Mouse (Mus musculus): ENCODE measurements around the gene Map6.

Gene Map6

DNA sequence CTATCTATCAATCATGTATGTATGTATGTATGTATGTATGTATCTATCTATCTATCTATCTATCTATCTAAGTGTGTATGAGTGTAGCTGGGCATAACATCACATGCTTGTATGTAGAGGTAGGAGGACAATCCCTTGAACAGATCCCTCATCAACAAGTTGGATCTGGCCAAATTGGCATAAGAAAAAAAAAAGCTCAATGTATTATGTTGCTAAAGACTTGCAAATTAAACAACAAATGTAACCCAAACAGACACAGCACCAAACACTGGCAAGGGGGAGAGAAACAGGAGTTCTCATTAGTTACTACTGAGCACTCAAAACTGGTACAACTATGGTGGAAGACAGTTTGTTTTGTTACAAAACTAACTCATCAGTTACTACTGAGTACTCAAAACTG is 2.6 kb upstream of the Map6 start:
- DNase-seq (ENCODE audit: low spot score) = no peak

DNA sequence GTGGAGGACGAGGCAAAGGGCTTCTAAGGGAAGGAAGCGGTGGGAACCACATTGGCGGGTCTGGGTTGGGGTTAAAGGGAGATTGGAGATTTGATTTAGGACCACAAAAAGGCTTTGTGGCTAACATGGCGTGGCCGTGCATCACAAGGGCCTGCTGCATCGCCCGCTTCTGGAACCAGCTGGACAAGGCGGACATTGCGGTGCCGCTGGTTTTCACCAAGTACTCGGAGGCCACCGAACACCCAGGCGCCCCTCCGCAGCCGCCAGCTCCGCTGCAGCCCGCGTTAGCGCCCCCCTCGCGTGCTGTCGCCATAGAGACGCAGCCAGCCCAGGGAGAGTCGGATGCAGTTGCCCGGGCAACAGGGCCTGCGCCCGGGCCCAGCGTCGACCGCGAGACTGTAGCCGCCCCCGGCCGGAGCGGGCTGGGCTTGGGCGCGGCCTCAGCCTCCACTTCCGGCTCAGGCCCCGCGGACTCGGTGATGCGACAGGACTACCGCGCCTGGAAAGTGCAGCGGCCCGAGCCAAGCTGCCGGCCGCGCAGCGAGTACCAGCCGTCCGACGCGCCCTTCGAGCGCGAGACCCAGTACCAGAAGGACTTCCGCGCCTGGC is 754 bp downstream of the Map6 start:
- no peak for DNase-seq (ENCODE audit: low spot score)

DNA sequence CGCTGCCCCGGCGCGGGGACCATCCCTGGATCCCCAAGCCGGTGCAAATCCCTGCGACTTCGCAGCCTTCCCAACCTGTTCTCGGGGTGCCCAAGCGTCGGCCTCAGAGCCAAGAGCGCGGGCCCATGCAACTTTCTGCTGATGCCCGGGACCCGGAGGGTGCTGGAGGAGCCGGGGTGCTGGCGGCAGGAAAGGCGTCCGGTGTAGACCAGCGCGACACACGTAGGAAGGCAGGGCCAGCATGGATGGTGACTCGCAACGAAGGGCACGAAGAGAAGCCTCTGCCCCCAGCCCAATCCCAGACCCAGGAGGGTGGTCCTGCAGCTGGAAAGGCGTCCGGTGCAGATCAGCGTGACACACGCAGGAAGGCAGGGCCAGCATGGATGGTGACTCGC is 1.3 kb downstream of the Map6 start:
- no peak for DNase-seq (ENCODE audit: low spot score)

DNA sequence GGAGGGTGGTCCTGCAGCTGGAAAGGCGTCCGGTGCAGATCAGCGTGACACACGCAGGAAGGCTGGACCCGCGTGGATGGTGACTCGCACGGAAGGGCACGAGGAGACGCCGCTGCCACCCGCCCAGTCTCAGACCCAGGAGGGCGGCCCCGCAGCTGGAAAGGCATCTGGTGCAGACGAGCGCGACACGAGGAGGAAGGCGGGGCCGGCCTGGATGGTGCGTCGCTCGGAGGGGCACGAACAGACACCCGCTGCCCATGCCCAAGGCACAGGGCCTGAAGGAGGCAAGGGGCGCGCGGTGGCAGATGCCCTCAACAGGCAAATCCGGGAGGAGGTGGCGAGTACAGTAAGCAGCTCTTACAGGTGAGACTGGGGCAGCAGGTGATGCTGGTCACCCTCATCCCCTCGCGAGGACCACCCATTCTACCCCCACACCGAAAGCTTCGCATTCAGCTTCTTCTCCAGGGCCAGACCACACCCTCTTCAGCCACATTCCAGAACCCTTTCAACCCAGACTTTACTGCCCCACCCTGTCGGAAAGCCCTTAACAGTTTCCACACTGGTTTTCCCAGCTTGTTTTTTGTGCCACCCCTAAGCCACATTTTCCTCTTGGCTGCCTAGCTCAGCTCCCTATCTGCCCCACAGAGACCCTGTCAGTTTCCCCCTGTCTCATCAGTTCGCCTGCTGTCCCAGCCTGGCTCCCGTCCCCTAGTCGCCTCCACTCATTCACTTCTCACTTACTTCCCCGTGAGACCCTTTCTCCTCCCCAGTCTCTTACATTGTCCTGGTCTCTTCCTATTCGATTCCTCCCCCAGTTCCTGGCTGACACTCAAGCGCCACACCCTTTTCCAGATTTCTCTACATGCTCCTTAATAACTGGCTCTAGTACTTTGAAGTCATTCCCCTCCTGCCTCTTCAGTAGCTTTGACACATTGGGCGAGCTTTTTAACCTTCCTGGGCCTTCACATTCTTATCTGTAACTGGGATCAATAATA is 2.0 kb downstream of the Map6 start:
- no peak for DNase-seq (ENCODE audit: low spot score)

DNA sequence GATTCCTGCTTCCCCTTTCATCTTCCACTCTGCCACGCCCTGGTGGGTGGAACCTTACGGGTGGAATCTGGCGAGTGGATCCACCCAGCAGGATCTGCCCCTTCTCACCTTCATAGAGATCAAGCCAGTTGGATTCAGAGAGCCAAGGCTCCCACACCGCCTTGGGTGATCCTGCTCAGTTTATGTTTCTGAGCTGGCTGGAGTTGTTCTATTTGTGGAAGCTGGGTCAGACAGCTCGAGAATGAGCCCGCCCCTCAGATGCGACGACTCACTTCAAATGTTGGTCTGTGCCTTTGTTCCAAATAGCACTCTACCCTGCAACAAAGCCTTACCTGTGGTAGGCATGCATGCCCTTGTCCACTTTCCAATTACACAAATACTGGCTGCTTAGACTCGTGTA is 4.4 kb downstream of the Map6 start:
- DNase-seq (ENCODE audit: low spot score) = no peak

DNA sequence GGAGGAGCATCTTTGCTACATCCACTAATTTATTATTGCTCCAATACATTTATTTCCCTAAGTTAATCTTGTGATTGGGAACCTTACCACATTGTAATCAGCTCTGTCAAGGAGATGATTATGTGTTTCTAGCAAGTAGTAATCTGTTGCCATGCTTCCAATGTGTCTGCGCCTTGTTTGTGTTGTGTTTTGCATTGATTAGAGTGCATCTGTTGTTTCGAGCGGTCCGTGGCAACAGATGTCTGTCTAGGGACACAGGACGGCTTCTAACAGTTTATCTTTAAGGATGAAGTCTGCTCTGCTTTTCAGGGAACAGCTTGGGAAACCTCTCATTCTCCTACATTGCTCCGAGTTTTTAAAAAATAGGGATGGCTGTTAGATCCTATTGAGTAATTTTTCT is 7.9 kb downstream of the Map6 start:
- no peak for DNase-seq (ENCODE audit: low spot score)

DNA sequence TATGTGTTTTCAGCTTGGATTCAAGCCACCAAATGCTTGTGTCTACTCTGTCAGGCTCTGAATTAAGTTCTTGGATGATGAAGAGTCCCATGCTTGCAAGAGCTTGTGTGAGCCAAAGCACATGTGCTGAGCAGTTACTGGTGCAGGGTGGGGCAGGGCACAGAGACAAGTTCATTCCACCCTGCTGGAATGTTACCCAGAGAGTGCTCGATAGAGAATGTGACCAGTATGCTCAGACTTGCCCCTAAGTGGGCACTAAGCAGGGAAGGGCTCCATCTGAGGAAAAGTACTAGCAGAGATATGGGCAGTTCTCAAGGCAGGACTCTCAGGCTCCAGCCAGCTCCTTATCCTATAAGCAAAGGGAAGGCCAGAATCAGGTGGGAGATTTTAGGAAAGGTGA is 9.4 kb downstream of the Map6 start:
- no peak for DNase-seq (ENCODE audit: low spot score)

DNA sequence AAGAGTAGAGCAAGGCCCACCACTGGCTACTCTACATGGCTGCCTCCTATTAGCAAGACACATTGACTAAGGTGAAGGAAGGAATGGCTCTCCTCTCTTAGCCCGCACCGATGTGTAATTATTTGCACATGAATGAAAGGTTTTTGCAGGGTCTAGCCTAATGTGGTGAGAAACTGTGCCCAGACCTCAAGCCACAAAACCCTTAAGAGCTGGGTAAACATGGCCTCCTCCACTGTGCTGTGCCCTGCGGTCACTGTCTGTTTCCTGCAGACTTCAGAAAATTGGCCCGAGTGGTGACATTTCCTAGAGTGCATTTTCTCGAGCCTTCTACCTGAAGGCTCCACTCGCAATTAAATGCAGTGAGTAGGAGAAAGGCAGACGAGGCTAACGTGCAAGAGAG is 11.1 kb downstream of the Map6 start:
- no peak for DNase-seq (ENCODE audit: low spot score)

DNA sequence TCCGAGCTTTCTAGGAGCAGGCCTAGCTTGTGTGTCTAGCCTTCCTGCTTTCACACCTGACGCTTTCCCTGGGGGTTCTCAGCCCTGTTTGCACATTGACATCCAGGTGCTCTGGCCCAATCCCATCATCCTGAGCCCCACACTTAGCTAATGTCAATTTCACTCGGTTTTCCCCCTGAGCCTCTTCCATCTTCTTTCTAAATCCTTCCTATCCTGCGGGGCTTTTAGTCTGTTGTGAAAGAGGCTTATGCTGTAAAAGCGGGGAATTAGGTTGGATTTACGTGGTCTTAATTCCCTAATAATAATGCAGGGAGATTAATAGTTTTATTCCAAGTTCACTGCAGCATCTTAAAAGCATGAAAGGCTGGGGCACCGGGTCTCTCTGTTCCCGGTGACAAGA is 12.3 kb downstream of the Map6 start:
- no peak for DNase-seq (ENCODE audit: low spot score)

DNA sequence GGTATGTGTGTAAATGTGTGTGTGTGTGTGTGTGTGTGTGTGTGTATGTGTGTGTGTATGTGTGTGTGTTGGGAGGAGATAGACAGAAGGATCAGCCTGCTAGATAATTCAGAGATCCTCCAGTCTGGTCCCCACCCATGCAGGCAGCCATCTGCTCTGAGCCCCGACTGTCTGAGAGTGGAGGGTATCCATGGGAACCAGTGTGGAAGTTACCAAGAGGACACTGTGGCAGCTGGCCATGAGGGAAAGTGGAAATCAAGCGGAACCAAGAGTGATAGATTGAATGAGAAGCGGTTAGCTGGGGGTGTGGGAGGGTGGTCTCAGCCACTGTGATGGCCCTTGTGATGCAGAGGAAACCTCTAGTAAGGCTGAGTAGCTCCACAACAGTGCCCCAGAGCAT is 20.0 kb downstream of the Map6 start:
- no peak for DNase-seq (ENCODE audit: low spot score)

DNA sequence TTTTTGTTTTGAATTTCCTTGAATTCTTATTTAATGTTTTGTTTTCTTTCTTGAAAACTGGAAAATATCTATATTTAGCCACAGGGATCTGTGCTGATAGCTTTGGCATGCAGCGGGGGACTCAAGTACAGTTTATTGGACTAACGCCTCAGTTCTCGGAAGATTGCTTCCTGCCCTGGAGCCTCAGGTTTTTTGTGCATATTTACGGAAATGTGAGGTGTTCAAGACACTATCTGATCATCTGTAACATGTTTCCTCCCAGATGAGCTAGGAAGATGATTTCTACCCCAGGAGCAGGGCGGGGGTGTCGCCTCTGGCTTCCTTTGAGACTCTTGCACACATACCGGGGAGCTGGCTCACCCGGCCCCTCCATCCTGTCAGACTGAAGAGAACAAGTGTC is 22.8 kb downstream of the Map6 start:
- no peak for DNase-seq (ENCODE audit: low spot score)

DNA sequence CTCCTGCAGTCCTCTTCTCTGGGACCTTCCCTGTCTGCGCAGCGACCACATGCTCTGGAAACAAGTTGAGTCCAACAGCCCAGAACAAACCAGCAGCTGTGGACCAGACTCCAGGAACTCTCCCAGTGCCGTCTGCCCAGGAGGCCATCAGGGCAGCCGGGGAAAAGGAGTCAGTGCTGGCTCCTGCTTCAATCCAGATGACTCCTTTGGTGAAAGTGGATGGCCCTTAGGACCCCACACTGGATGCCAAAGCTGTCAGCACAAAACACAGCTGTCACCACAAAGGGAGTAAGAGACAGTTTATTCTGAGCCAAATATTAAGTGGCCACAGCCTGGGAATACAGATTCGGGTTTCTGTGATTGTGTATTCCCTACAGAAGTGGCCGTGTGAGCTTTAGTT is 23.7 kb downstream of the Map6 start:
- no peak for DNase-seq (ENCODE audit: low spot score)

DNA sequence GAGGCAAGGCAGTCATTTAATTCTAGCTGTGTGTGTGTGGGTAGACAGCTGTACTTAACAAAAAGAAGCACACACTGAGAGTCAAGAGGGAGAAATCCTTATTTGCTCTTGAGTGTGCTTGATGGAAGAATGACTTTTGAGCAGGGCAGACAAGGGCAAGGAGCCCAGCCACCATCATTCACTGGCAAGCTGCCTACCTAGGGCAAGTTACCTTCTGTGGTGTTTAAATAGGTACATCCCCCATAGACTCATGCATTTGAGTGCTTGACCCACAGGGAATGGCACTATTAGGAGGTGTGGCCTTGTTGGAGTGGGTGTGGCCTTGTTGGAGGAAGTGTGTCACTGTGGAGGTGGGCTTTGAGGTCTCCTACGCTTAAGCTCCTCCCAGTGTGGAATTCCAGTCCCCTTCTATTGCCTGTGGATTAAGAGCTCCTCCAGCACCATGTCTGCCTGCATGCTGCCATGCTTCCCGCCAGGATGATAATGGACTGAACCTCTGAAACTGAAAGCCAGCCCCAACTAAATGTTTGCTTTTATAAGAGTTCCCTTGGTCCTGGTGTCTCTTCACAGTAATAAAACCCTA is 27.0 kb downstream of the Map6 start:
- peak; percentile 42 for DNase-seq (ENCODE audit: low spot score)

DNA sequence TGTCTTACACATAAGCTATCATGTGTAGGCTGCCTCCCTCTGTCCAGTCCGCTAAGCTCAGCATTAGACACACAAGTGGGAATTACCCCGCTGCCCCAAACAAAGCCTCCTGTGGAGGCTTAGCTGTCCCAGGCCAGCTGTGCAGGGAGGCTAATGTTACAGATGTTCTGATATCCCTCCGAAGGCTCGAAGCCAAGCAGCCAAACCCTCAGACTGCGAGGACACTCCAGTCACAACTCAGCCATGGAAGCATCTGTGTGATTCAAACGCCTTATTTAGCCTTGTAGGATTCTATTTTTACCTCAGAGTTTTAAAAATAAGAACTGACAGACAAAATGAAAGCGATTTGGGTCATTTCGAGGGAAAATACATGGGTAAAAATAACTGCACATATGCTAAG is 27.9 kb downstream of the Map6 start:
- DNase-seq (ENCODE audit: low spot score) = no peak

DNA sequence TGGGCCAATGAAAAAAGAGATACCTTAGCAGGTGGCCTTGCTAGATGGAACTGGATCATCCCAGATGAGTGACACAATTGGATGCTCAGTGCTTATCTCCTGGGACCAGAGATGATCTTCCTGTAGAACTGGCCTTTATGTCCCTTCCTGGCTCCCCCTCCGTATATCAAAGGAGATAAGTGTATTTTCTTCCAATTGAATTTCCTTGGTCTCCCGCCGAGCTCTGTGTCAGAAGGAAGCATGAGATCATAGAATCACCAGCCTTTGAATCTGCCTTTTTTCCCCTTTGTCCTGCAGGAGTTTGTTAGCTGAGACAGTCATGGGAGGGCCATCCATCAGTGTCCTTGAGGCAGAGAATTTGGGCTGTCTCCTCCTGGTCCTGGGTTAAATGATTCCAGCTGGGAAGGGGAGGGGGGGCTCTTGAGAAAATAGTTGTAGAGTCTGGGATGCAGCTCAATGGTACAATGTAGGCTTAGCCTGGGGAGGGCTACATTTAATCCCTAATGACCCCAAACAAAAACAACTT is 33.5 kb downstream of the Map6 start:
- DNase-seq (ENCODE audit: low spot score) = no peak

DNA sequence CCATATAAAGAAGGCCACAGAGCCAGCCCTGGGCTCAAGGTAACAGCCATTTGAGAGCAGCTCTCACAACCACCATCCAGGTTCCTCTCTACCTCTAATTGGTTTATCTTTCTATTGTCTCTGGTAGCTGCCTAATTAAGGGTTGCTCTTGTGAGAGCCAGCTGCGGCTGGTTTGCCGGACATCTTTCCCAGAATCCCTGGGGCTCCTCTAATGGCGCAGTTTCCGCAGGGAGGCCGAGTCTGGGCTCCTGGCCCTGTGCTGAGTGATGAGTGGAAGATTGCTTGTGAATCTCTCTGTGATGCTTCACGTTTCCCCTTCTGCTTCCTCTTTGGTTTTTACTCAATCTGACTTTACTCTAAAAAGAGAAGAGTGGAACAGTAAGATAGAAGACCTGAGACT is 36.8 kb downstream of the Map6 start:
- no peak for DNase-seq (ENCODE audit: low spot score)

DNA sequence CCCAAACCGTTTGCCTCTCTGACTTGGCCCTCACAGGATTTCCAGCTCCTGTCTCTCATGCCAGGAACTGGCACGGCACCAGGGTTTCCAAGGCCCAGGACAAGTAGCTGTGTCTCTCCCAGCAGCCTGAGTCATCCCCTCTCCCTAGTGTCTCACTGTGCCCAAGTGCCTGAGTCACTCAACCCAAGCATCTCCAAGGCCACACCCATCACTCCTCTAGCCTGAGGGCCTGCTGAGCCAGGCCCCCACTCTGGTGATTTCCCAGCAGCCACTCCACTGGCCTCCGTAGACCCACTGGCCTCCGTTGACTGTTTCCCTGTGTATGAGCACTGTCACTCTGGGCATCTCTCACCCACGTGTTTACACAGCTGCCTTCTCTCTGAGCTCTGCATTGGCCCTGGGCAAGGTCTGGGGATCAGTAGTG is 37.7 kb downstream of the Map6 start:
- peak; percentile 85 for DNase-seq (ENCODE audit: low spot score)

DNA sequence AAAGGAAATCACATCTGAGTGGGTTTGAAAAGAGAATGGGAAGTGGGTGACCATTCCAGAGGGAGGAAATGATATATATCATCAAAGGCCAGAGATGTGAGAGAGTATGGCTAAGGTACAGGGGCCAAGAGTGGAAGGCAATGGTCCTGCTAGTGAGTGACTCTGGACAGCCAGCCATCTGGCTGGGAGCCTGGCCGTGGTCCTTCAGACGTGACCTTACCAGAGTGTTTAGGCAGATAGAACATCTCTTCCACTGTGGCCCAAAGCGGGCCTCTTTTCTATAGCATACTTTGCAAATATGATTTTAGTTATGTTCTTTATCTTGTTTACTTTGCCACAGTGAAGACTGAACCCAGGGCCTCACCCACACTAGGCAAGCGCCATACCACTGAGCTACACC is 38.4 kb downstream of the Map6 start:
- DNase-seq (ENCODE audit: low spot score) = no peak

DNA sequence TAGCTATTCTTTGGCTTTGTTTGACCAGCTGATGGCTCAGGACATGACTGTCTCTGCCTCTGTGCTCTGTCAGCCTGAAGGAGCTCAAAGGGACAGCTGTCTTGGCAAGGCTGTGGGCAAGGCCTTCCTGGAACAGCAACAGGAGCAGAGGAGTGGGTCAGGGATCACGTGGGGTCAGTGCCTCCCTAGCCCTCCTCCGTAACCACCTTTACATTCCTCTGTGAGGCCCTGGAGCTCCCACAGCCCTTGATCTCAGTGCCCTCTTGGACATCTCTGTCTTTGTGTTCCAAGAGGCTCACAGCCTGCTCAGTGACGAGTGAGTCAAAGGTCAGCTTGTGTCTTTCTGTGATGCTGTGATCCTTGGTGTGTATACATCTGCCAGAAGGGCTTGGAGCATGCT is 39.4 kb downstream of the Map6 start:
- DNase-seq (ENCODE audit: low spot score) = no peak

DNA sequence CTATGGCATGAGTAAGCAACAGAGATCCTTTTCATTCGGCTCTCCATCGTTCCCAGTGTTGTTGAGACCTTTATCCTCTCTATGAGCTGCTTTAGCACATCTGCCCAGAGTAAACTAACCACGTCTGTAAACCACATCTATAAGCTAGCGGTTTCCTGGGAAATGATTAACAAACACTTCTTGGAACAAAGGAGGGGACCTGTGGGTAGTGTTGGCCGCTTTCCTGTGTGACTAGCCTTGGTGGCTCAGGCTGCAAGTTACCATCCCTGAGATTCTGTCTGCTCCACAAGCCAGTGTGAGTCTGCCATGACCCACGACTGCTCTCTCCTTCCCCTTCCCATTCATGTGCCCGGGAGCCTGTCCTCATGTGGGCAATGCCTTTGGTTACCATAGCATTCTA is 44.2 kb downstream of the Map6 start:
- no peak for DNase-seq (ENCODE audit: low spot score)

DNA sequence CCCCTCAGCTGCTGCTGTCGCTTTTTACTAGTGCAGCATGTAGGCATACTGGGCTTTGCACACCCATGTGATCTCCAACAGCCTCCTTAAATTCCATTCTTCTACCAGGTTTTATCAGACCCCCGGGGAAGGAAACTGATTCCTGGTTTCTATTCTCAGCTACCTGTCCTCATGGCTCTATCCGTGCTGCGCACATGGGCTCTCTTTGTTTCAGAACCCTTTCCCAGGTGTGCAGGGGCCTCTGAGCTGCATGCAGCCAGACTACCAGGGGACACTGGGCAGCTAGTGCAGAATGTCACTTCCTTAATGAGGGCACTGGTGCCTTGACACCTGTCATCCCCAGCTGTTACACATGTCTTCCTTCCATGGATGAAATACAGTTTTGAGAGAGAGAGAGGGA is 44.8 kb downstream of the Map6 start:
- DNase-seq (ENCODE audit: low spot score) = no peak

DNA sequence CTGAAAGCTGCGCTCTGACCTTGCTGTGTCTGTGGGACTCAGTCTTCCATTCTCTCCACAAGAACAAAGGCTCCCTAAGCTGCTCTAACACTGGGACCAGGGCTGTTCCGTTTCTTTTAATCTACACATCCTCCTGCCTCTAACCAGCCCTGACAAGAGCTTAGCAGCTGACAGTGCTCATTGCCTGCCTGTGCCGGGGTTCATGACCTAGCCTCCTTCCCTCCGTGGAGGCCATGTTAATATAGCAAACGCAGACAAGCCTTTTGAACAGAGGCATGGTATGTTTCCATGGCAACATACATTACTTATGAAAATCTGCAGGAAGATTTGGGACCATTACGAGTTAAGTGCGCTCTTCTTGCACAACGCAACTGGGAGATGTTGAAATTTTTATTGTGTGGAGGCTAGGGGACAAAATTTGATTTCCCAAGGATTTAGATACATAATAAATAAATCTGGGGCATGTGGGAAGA is 45.5 kb downstream of the Map6 start:
- peak; percentile 38 for DNase-seq (ENCODE audit: low spot score)

DNA sequence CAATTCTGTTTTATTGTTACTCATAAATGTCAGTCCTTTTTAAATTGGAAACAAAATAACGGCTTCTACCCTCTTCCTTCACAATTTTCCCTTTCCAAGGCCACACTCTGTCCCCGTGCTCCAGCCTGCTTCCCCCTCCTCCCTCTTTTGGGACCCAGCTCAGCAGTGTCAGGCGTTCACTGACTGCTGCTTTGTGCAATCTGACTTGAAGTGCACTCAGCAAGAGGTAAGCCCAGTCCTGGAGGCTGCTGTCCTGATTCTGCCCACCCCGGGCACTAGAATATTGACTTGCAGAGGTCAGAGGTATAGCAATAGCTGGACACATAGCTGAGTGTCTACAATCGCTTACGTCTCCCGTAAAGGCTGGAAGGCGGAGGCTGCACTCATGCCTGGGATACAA is 46.0 kb downstream of the Map6 start:
- no peak for DNase-seq (ENCODE audit: low spot score)
